Comparison of ENCODE assay signal across 7 mouse cellular contexts in genomic region chr13:38690028-38690427, GRCm38 (mm10). TPM values are rescaled to one million over a fixed set of nuclear protein-coding genes. Genes with fewer than 3 reads are reported as not detected.
DNase-seq lines count a peak whose midpoint lies in the region; ATAC-seq and TF ChIP-seq lines count a peak whose summit lies in the region.

No protein-coding gene starts in this region.

- no peak overlapping the region for H3K4me3 ChIP-seq in hindbrain, embryonic 11.5 days (ENCODE audit: low read depth, low read length)
- H3K4me3 ChIP-seq in hindbrain, embryonic 13.5 days, result no peak overlapping the region
- H3K4me3 ChIP-seq in ES-E14 (ENCODE audit: insufficient read depth in 1 of 2, low read depth in 1 of 2, low read length in 2 of 2, poor library complexity in 1 of 2, severe bottlenecking in 1 of 2), result no peak overlapping the region
- H3K4me3 ChIP-seq in midbrain, embryonic 14.5 days (replicated peaks; ENCODE audit: low read depth, low read length), result no peak overlapping the region

- H3K27ac ChIP-seq in hindbrain, embryonic 11.5 days (ENCODE audit: low read depth, low read length), result no peak overlapping the region
- H3K27ac ChIP-seq in hindbrain, embryonic 13.5 days, result no peak overlapping the region
- H3K27ac ChIP-seq in ES-E14 (ENCODE audit: insufficient read depth, low read depth, low read length, poor library complexity, severe bottlenecking), result no peak overlapping the region
- H3K27ac ChIP-seq in midbrain, embryonic 14.5 days (replicated peaks; ENCODE audit: low read depth, low read length), result no peak overlapping the region

- in situ Hi-C loops in ES-E14 (cut with MboI; ENCODE audit: low sequenced_read_pairs in 2 of 2, unreplicated experiment in 2 of 2), result loop anchor here in 1 of 2 experiments (10.0 kb wide), 1 partner anchor 685 kb away; no protein-coding TSS in a partner anchor

- no peak overlapping the region for H3K9ac ChIP-seq in hindbrain, embryonic 11.5 days (ENCODE audit: low read depth, low read length)
- no peak overlapping the region for H3K9ac ChIP-seq in hindbrain, embryonic 13.5 days
- H3K9ac ChIP-seq in ES-E14 (ENCODE audit: insufficient read depth, low read depth, low read length, poor library complexity, severe bottlenecking), result no peak overlapping the region
- no peak overlapping the region for H3K9ac ChIP-seq in midbrain, embryonic 14.5 days (replicated peaks; ENCODE audit: low read length)

- no peaks in the 10 kb centered on the region for H3K36me3 ChIP-seq in hindbrain, embryonic 11.5 days (ENCODE audit: control insufficient read depth, insufficient read depth, low read length)
- no peaks in the 10 kb centered on the region for H3K36me3 ChIP-seq in hindbrain, embryonic 13.5 days
- H3K36me3 ChIP-seq in ES-E14 (ENCODE audit: control insufficient read depth, insufficient read depth, low read length, poor library complexity, severe bottlenecking), result 0 out of 2 replicates have a peak, but pooled peaks cover 2% of the 10 kb centered on the region
- no peaks in the 10 kb centered on the region for H3K36me3 ChIP-seq in midbrain, embryonic 14.5 days (ENCODE audit: control insufficient read depth, insufficient read depth, low read length)

- ATAC-seq in hindbrain, embryonic 11.5 days (ENCODE audit: low FRiP score), result no peak
- no peak for ATAC-seq in hindbrain, embryonic 13.5 days (ENCODE audit: low FRiP score)
- ATAC-seq in midbrain, embryonic 14.5 days (ENCODE audit: low FRiP score, low TSS enrichment), result no peak

- no peaks in the 10 kb centered on the region for H3K9me3 ChIP-seq in hindbrain, embryonic 11.5 days (ENCODE audit: control insufficient read depth, low read length)
- H3K9me3 ChIP-seq in hindbrain, embryonic 13.5 days, result no peaks in the 10 kb centered on the region
- H3K9me3 ChIP-seq in ES-E14 (ENCODE audit: control insufficient read depth, insufficient read depth, low read depth, low read length), result no peaks in the 10 kb centered on the region
- H3K9me3 ChIP-seq in midbrain, embryonic 14.5 days (ENCODE audit: control insufficient read depth, low read length), result no peaks in the 10 kb centered on the region

- H3K4me2 ChIP-seq in hindbrain, embryonic 11.5 days (replicated peaks; ENCODE audit: low read depth, low read length), result no peak overlapping the region
- no peak overlapping the region for H3K4me2 ChIP-seq in hindbrain, embryonic 13.5 days
- H3K4me2 ChIP-seq in midbrain, embryonic 14.5 days (ENCODE audit: low read length), result no peak overlapping the region

- no peaks in the 10 kb centered on the region for H3K27me3 ChIP-seq in hindbrain, embryonic 11.5 days (ENCODE audit: control insufficient read depth, insufficient read depth, low read length)
- H3K27me3 ChIP-seq in hindbrain, embryonic 13.5 days, result no peaks in the 10 kb centered on the region
- no peaks in the 10 kb centered on the region for H3K27me3 ChIP-seq in midbrain, embryonic 14.5 days (ENCODE audit: control insufficient read depth, insufficient read depth, low read length)

- no peaks in the 10 kb centered on the region for H3K4me1 ChIP-seq in hindbrain, embryonic 11.5 days (replicated peaks; ENCODE audit: control insufficient read depth, insufficient read depth, low read length)
- H3K4me1 ChIP-seq in hindbrain, embryonic 13.5 days (replicated peaks), result 0 out of 2 replicates have a peak, but pooled peaks cover 3% of the 10 kb centered on the region
- no peaks in the 10 kb centered on the region for H3K4me1 ChIP-seq in ES-E14 (ENCODE audit: control insufficient read depth in 2 of 2, insufficient read depth in 2 of 2, low read length in 2 of 2, poor library complexity in 1 of 2)
- H3K4me1 ChIP-seq in midbrain, embryonic 14.5 days (ENCODE audit: control insufficient read depth, insufficient read depth, low read length), result no peaks in the 10 kb centered on the region

- DNase-seq in hindbrain, embryonic 11.5 days (ENCODE audit: low spot score), result peak; percentile 52
- DNase-seq in ES-E14 (ENCODE audit: low read depth, low spot score), result no peak
- DNase-seq in brain, adult 2 months (ENCODE audit: low read depth, low spot score), result peak; percentile 61
- DNase-seq in kidney, postnatal 14 days, result peak; percentile 24
- peak; percentile 80 for DNase-seq in midbrain, embryonic 14.5 days
- no peak for DNase-seq in spleen, adult 18-20 months

- WGBS in hindbrain, embryonic 11.5 days, result 53% methylated on average over 3 of the region's 3 CpGs
- WGBS in hindbrain, embryonic 13.5 days, result 58% methylated on average over 3 of the region's 3 CpGs
- 55% methylated on average over 3 of the region's 3 CpGs for WGBS in midbrain, embryonic 14.5 days

TF ChIP-seq in ES-E14, 5 proteins besides CTCF, POLR2A, EP300 and RAD21:
- TF ChIP-seq ZNF384 (IDR thresholded peaks at IDR 0.05; ENCODE audit: low read depth, low read length) (peak; percentile 95), MAFK (IDR thresholded peaks at IDR 0.05; ENCODE audit: insufficient read depth, low read depth, low read length) (no peak), HCFC1 (IDR thresholded peaks at IDR 0.05; ENCODE audit: borderline replicate concordance, insufficient read depth, low read length) (no peak), ZC3H11A (IDR thresholded peaks at IDR 0.05; ENCODE audit: borderline replicate concordance, low read depth, low read length) (0 out of 2 replicates have a peak, but pooled peaks have one; percentile 24), CHD2 (IDR thresholded peaks at IDR 0.05; ENCODE audit: low read depth, low read length) (no peak)

RNA-seq across cellular contexts. Expression of gene Eef1e1, which starts 31.2 kb away (rescaled TPM):
- polyA plus RNA-seq in hindbrain, embryonic 11.5 days (2014; fragmentation: Nextera tagmentation; extraction: Ambion mirVana), result 69.3 and 69.9 TPM in 2 replicates
- polyA plus RNA-seq in hindbrain, embryonic 13.5 days (2015; fragmentation: Nextera tagmentation; extraction: Ambion mirVana), result 91.3 and 91.6 TPM in 2 replicates
- 94.6 and 111 TPM in 2 replicates for total RNA-seq in ES-E14 (2012; rRNA removed)
- polyA plus RNA-seq in midbrain, embryonic 14.5 days (2014; fragmentation: Nextera tagmentation; extraction: Ambion mirVana), result 105 and 126 TPM in 2 replicates

RNA-seq across cellular contexts. Expression of gene Bloc1s5, which starts 55.1 kb away (rescaled TPM):
- polyA plus RNA-seq in hindbrain, embryonic 11.5 days (2014; fragmentation: Nextera tagmentation; extraction: Ambion mirVana), result 24.1 and 28.1 TPM in 2 replicates
- 25.0 and 26.0 TPM in 2 replicates for polyA plus RNA-seq in hindbrain, embryonic 13.5 days (2015; fragmentation: Nextera tagmentation; extraction: Ambion mirVana)
- 2.5 and 3.4 TPM in 2 replicates for total RNA-seq in ES-E14 (2012; rRNA removed)
- polyA plus RNA-seq in midbrain, embryonic 14.5 days (2014; fragmentation: Nextera tagmentation; extraction: Ambion mirVana), result 21.6 and 25.5 TPM in 2 replicates

Comparison
In these comparisons a context has a peak if more than half of its experiments do, and no peak if none do; other contexts are left out.
1. DNase-seq: peak in hindbrain, embryonic 11.5 days (single experiment), brain, adult 2 months (single experiment), kidney, postnatal 14 days (single experiment) and midbrain, embryonic 14.5 days (single experiment); none in ES-E14 (single experiment) and spleen, adult 18-20 months (0 of 2).